Mouse (Mus musculus) urinary bladder, postnatal 25 days (tissue): ENCODE results near the gene Slc22a3.

Source experiments
- DNase-seq: peaks from one replicate; pipeline ENCODE4 v3.0.0; 2022; ENCODE audit warnings: low spot score

Gene Slc22a3

DNA sequence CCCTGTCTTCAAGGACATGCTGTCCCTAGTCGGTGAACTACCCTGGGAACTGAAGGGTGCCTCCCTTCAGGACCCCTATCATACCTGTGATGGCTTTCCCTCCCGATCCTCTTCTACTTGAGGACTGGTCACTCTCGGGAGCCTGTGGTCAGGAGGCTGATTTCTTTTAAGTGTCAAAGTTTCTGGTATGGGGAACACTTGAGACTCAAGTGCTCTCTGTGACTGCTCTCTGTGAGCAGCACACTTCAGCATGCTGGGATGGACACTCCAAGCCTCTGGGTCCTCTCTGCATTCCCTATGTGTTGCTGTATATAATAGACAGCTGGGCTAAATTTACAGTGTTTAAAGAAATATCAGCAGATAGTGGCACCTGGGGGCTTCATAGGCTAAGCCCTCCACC lies 39.9 kb downstream of the Slc22a3 start:
- DNase-seq, result no peak

DNA sequence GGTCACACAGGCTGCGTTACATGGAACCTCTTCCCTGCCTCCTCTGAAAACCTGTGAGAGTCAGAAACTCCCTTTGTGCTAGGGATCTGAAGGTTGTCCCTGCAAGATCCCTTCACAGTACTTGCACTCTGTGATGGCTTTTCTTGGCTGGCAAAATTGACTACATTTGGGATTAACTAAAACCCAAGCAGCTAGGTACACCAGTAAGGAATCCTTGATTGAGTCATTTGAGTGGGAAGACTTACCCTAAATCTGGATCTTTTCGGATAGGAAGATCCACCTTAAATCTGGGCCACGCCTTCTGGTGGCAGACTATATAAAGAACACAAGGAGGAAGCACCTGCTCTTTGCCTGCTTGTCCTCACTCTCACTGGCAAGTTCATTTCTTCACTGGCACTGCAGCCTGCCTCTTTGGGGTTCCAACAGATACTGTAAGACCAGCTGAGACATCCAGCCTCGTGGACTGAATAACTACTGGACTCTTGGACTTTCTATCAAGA lies 41.0 kb downstream of the Slc22a3 start:
- no peak for DNase-seq

DNA sequence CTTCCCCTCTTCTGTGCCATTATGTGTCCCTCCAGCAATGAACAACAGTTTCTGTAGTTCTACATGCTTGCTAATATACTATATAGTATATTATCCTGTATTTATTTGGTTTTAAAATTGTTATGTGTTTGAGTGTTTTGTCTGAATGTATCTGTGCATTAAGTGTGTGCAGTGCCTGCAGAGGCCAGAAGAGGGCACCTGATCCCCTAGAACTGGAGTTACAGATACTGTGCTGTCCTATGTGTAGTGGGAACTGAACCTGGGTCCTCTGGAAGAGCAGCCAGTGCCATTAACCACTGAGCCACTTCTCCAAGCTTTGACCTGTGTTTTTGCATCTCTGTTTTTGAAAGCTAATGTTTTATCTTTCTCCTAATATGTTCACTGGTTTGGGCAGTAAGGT lies 46.3 kb downstream of the Slc22a3 start:
- DNase-seq, result no peak

DNA sequence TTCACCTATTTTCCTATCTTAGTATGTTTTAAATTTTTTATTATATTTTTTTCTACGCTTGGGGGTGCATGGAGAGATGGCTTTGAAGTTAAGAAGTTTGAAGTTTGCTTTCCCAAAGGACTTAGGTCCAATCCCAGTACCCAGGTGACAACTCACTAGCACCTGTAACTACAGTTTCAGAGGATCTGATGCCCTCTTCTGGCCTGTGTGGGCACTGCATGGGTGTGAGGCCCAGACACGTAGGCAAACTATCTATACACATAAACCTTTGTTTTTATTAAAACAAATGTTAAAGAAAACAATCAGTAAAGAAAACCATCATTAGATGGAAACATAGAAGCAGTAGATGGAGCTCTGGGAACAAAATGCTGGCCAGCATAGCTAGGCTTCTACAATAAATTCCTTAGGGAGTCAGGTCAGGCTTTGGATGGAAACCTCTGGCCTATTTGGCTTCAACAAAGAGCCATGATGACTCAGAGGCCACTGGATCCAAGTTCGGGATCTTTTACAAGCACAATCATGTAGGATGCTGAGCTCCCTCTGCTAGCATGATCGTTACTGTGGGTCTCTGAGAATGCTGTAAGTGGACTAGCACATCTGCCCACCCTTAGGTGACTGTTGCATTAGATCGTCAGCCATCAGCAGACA lies 52.2 kb downstream of the Slc22a3 start:
- peak; percentile 12 for DNase-seq

DNA sequence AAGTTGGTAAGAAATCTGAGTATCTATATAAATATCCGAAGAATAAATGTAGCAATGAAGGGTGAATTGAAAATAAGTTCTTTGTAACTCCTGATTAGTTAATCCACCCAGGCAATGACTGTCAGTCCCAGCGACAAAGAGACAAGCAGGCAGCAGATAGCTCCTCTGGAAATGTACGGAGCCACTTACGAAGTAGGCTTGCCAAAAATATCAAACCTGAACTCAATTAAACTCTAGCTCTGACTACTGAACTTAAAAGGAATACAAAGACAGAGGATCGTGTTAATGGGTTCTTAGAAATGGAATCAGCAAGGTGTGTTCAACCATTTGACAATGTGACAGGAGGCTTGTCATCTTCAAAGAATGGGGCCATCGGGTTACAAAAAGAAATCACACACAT lies 53.8 kb downstream of the Slc22a3 start:
- no peak for DNase-seq

GRCm38 (mm10) chr17:12452862-12453531 lies 54.5 kb downstream of the Slc22a3 start:
- DNase-seq, result no peak

DNA sequence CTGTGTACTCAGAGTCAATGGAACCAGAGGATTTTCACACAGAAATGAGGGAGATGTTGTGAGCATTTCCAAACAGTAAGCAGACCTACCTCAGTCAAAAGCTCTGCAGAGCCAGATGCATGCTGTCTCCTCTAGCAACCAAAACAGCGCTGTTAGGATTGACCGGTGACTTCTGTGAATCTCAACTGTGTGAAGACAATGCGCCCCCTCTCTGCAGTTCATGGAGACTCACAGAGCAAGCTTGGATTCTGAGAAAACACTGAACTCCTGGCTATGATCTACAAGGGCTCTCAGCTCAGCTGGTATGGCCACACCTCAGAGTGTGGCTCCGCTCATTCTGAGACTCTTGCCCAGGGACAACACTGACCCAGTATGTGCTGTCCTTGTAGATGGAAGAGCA lies 56.3 kb downstream of the Slc22a3 start:
- no peak for DNase-seq

GRCm38 (mm10) chr17:12444561-12444960 lies 62.9 kb downstream of the Slc22a3 start:
- DNase-seq, result no peak

DNA sequence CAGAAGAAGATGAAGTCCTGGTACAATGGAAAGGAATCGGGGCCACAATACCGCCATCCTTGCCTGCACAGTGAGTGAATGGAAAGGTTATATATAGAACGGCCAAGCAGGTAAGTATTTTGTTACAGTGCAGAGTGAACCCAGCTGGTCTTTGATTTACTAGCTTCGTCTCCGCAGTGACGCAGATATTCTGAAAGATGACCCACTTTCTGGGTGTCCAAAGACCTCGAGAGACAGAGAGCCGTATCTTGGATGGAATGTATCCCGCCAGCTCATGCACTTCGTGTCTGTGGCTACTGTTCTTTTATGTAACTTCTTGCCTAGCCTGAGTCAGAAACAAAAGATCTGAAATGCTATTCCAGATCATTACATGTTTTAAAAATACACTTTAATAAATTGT lies 69.7 kb downstream of the Slc22a3 start:
- DNase-seq, result no peak

GRCm38 (mm10) chr17:12431707-12432106 lies 75.8 kb downstream of the Slc22a3 start:
- no peak for DNase-seq

DNA sequence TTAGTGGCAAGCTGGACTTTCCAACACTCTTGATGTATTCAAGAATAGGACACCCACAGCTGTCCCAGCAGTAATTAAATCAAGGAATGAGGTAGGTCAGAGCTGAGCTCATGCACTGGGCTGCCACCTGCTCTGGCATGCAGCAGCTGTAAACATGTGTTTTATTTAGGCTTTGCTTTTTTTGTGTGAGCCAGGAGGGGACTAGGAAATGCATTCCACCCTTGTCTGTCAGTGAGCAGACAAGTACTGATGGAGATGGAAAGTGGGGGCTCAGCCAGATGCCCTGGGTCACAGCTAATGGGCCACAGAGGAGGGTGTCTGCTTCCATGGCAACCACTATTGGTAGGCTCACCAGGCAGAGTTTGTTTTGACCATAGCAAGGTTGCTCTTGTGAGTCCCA lies 79.1 kb downstream of the Slc22a3 start:
- DNase-seq, result no peak

DNA sequence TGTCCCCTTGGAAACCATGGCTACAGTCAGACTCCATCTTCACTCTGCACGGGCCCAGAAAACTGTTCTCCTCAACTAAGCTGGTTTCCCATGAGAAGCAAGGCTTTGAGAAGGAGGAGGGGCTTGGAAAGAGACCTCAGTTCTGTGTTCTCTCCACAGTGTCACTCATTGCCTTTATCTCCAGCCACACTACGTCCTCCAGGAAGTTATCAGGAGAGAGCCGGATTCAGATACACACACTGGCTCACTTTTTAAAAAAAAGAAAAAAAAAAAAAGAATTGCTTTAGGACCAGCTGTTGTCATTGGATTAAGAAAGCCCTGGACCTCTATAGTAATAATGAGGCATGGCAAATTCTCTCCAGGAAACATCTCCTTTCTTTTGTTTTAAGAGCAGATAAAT lies 80.3 kb downstream of the Slc22a3 start:
- no peak for DNase-seq

GRCm38 (mm10) chr17:12422143-12422542 lies 85.4 kb downstream of the Slc22a3 start:
- DNase-seq, result no peak

GRCm38 (mm10) chr17:12420886-12421574 lies 86.5 kb downstream of the Slc22a3 start:
- DNase-seq, result no peak

- DNase-seq, result no peak
These were observed 87.9 kb downstream of the Slc22a3 start for GRCm38 (mm10) chr17:12419491-12420079.

DNA sequence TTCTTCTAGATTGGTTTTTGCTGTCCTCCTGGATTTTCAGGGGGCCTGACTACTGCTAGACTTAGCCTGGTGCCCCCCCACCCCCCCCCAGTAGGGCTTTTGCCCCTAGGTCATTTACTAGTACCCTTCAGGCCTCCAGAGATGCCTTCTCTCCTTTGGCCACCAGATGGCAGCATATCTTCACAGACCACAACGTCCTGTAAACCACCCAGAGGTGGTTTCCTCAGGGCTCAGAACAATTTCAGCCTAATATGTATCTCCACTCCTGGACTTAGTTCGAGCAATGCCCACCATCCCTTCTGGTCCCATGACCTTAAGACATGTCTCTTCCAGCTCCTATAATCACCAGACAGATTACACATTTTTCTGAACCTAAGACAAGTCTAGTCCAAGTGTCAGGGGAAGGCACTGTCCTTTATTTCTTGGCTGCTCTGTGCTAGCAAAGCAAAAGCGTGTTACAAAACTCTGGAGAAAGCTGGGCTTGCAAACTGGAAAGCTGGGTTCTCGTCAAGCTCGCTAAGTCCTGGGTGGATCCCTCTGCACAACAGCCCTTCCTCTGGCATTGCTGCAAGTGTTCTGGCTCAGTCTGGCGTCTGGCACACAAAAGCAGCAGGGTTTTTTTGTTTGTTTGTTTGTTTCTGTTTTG lies 91.1 kb downstream of the Slc22a3 start:
- peak; percentile 78 for DNase-seq

- no peak for DNase-seq
These were observed 91.8 kb downstream of the Slc22a3 start for GRCm38 (mm10) chr17:12415741-12416140.

DNA sequence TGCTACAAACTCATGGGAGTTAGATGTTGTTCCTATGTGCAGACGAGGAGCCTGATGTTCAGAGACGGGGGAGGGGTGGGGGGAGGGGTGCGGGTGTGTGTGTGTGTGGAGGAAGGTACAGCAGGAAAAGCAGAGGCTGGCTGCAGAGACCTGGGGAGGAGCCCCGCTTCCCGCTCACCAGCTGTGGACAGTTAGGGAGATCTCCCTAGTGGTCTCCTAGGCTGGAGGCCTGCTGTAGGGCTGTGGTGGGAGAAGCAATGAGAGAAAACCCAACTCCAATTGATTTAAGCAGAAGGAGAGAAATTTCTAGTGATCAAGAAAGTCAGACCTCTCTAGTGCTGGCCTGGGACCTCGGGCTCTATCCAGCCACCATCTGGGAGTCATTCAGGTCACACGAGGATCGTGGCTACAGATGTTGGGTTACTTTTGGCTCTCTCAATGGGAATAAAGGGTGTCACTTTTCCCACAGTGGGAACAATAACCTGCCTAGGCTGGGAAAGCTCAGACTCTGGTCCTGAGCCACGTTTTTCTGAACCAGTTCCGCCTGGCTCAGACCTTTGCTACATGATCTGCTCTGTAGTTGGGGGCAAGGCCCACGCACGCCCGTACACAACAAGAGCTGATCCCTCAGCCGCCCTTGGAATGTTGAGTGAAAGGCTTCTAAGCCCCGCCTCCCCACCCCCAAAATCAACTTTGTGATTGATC lies 92.3 kb downstream of the Slc22a3 start:
- no peak for DNase-seq

GRCm38 (mm10) chr17:12412891-12413237 lies 94.6 kb downstream of the Slc22a3 start:
- DNase-seq, result no peak

DNA sequence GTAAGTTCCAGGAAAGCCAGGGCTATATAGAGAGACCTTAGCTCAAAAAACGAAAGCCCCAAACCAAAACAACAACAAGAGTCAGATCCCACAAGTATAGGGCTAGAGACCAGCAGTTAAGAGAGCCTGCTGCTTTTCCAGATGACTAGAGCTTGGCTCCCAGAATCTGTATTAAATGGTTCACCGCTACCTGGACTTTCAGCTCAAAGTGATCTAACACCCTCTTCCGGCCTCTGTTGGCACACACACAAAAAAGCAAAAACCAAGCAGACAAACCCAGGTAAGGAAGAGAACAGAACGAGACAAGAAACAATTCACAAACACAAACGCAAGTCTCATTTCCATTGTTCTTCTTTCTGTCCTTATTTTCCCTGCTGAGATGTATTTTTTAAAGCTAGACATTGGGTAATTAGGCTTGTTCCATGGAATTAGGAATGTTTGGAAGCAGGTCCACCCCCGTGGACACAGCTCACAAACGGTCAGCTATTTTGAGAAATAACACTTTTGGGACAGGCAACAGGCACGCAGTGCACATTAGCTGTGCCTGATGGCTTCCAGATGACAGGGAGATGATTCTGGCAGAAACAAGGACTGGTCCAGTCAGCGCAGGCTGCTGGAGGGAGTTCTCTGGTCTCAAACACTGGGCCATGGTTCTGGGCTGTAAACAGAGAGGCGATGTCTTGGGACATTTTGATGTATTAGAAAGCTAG lies 95.2 kb downstream of the Slc22a3 start:
- no peak for DNase-seq

DNA sequence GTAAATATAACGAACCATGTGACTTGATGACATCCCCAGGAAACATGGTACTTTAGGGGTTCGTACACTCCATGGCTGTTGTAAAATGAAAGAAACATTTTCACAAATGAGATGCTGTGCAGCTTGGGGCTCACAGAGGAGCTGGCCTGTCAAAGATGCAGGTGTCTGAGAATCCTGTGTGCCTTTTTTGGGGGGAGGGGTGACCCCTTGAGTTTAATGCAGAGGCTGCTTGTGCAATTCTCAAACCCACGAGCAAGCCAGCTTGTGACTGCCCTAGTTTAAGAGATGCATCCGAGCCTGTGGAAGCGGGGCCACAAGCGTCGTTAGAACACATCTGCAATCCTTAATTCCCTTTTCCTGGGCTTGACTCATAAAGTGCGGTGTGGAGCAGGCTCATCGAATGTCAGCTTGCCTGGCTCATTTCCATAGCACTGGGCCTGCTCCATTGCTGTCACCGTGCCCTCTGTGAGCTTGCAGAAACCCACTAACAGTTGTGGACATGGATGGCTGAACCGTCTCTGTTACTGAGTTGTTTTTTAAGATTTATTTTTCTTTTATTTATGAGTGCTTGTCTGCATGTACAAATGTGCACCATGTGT lies 98.1 kb downstream of the Slc22a3 start:
- DNase-seq, result no peak
